Mouse (Mus musculus): ENCODE data around the gene Itpa.

GRCm38 (mm10) chr2:130629839-130630203, 37.6 kb upstream of the Itpa start, which contains the start of the genes Fastkd5 and Ubox5:
- peak; percentile 48; the same call in 1 of the 2 replicates for TF ChIP-seq POLR2A (IDR thresholded peaks at IDR 0.05; ENCODE audit: control insufficient read depth, extremely low read depth, insufficient read depth, low read length, poor library complexity)
- TF ChIP-seq CTCF (IDR thresholded peaks at IDR 0.05; ENCODE audit: borderline replicate concordance, control insufficient read depth, extremely low read depth, insufficient read depth, low read length, poor library complexity) = no peak

Measured in thymus, adult 2 months (tissue).